Mouse (Mus musculus) gonadal fat pad, adult 2 months (tissue): Measurements from ENCODE around the gene Phlda3. TPM values are rescaled to one million over a fixed set of nuclear protein-coding genes. Genes with fewer than 3 reads are reported as not detected.

ENCODE experiments used
- DNase-seq: peaks from one replicate; pipeline ENCODE4 v3.0.0-alpha.2; 2012; ENCODE audit warnings: low read depth
- polyA plus RNA-seq: library from polyadenylated mRNA; depleted of rRNA; stranded (reverse); fragments of >200 nt; gene quantifications from 2 replicates; pipeline ENCODE4 v1.2.3, GENCODE M21; 2012

Phlda3 gene
- polyA plus RNA-seq, 1 experiment = 254 TPM

DNA sequence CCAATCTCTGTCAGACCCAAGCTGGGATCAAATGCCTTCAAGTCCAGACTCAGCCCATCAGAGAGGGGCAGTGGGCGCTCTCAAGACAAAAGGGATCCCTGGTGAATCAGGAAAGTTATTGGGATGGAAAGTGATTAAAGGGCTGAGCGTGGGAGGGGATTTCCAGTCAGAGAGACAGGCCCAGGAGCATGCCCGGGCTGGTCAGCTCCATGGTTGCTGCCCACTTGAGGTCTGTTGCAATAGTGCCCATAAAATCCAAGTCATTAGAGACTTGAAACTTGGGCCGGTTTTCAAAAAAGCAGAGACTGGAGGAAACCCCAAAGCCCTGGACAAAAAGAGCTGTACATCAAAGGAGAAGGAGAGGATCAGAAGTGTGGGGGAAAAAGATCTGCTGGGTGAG is 6.2 kb upstream of the Phlda3 start:
- peak; percentile 97 for DNase-seq

DNA sequence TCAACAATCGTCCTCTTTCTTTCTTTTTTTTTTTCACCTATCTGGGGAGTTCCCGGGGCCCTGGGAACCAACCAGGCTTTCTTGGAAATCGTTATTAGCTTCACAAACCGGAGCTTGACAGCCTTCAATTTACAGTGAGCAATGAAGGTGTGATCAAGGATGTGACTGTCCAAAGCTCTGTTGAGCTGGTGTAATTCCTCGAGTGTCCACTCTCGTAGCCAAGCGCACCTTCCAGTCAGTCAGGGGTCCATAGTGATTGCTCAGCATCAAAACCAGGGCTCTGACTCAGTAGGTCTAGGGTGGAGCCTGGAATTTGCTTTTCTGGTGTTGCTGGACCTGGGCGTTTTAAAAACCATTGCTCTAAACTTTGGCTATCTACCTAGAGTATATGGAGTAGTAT is 5.7 kb upstream of the Phlda3 start:
- no peak for DNase-seq

DNA sequence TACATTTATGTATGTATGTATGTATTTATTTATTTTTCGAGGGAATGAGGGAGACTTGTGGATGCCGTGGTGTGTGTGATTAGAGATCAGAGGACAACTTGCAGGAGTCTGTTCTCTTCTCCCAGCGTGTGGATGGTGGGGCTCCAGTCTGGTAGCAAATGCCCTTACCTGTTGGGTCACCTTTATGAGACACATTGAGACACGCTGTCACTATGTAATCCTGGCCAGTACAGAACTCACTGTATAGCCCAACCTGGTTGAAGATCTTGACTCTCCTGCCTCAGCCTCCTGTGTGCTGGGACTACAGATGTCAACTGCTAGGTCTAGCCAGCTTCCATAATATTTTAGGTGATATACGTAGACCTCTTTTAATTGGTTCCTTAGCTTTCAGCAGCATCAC is 4.2 kb upstream of the Phlda3 start:
- no peak for DNase-seq

DNA sequence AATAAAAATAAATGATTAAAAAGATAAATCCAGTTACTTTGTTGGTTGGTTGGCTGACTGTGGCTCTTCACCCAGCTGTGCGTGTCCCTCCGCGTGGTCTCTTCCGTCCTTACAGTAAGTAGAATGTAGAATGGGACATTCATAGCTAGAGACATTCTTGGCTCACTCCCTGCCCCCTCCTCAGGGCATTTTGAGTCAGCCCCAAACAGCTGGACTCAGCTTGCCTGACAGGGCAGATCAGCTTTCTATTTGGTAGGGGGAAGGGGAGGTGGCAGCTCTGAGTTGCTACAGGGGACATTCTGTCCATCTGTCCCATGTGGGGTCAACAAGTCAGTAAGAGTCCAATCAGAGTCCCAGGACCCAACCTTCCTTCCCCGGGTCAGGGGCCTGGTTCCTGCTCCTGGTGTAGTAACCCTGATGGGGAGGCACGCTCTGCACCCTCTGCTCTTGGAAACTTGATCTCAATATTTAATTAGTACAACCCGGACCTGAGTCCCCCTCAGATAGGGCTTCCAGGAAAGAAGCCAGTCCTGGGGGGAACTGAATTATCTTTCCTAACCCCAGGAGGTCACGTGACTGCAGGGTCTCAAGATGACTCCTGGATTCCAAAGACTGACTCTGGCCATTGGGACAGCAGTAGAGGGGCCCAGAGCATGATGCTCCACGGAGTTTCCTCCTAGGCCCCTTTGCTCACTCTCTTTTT is 2.3 kb upstream of the Phlda3 start:
- DNase-seq = no peak

DNA sequence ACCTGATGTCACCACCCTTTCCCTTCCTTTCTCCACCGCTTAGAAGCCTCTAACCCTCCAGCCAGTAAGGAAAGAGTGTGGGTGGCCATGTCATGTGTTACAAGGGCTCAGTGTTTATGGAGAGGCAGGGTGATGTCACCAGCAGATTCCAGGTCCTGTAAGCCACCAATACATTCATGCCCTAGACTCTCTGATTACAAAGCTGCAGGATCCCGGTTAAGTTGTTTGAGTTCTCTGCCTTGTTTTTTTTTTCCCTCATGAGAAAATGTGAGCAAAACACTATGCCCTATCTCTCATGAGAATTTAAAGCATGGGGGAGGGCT is 1.8 kb upstream of the Phlda3 start:
- no peak for DNase-seq

DNA sequence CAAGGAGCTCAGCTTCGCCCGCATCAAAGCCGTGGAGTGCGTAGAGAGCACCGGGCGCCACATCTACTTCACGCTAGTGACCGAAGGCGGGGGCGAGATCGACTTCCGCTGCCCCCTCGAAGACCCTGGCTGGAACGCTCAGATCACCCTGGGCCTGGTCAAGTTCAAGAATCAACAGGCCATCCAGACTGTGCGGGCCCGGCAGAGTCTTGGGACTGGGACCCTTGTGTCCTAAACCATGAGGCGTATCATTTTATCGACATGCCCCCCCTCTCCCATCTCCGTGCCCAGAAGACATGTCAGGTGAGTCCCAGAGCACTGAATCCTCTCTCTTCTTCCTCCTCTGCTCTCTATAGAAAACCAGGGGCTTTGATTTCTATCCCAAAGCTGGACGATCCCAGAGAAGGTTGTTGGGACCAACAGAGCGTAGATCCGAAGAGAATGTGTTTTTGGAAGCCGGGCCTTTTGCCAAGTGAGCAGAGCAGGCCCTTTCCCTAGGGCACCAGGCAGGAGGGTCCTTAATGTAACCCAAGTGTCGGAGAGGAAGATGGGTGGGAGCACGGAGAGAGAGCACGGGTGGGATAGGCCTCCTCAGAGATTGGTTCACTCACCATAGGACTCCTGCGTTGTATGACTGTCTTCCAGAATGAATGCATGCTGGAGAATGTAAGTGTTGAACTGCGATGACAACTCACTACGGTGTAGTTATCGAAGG is 830 bp downstream of the Phlda3 start:
- no peak for DNase-seq

DNA sequence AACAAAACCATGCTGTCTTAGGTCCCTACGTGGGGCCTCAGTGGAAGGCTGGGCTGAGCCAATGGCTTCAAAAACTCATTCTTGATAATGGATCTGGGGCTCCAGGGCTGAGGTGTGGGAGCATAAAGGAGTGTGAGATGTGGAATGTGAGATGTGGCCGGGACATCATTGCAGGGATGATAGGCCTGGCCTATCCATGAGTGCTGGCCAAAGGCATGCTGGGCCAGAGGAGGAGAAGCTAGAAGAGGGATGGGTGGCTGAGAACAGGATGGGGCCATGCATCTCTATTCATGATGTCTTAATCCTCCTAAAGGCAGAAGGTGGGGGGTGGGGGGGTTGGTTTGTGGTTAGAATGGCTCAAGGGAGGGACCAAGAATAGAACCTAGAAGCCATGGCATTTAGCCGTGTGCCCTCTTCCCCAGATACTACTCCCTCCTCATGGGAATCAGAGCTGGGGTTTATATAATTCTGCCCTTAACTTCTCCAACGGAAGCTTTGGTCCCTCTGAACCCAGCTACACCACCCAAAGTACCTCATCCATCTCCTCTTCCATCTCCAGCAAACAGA is 1.5 kb downstream of the Phlda3 start:
- DNase-seq = no peak

DNA sequence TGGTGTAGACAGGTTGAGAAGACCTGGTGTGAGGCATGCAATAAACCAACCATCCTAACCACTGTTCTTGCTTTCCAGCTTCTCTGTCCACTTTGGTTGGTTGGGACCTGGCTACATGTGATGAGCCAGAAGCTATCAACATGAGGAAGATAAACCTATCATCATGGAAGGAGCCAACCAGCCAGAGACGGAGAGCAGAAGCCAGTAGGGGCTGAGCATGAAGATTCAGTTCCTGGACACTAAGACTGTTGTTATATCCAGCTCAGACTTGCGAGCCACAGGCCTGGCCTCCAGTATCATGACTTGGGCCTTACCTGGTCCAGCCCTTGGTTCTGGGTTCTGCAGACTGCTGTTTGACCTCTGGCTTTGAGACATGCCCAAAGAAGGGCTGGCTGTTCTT is 2.5 kb downstream of the Phlda3 start:
- no peak for DNase-seq

DNA sequence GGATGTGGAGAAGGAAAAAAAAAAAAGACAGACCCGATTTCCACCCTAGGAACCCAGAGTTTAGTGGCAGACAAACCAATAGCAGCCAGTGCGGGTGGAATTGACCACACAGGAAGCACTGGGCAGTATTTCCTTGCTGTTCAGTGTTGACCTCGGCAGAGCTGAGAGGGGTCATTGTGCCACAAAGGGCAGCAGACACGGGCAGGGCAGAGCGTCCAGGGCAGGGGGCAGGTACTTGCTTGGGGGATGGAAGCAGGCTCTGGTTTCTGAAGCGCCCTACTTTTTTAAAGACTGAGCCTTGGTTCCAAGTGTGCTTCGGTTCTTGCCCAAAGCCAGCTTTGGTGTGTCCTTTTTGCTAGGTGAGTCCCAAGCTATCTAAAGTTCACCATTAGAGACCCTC is 4.3 kb downstream of the Phlda3 start:
- no peak for DNase-seq

DNA sequence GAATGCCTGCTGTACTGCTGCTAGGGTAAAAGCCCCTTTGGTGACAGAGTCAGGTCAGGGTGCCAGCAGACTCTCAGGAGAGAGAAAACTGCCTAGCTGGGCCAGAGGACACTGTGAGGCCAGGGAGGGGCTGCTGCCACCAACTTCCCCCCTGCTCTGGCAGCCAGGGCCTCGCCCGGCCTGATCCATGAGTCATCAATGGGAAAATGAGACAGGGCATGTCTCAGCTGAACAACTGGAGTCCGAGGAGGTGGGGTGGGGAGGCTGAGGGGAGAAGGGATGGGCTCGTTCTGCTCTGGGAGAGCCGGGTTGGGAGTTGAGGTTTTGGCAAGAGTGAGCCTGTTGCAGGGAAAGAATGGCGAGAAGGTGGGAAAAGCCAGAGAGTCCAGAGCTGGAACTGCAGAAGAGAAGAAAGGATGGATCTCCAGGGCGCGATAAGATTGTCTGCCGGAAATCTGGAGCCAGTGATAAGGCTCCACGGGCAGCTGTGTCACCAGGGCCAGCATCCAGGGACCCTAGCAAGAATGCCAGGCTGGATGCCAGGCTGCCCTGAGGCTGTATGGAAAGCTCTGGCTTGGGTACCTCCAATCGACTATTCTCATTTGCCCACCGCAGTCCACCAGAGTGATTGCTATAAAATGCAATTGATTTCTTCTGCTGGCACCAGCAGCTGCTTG is 5.1 kb downstream of the Phlda3 start:
- DNase-seq = no peak

DNA sequence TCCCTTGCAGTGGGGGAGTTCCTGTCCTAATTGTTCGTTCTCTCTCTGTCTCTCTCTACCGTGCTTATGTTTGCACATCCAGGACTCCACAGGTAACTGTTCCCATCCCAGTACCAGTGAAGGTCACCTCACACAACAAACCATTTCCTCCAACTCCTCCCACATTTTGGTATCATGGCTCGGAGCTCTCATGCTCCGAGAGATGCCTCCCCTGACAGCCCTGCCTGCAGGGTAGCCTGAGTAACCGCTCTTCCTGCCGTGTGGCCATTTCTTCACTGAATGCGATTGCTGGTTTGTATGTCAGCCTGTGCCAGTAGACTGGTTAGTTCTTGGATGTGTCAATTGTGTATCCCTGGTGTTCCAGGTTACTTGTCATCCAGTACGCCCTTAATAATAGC is 5.7 kb downstream of the Phlda3 start:
- no peak for DNase-seq

DNA sequence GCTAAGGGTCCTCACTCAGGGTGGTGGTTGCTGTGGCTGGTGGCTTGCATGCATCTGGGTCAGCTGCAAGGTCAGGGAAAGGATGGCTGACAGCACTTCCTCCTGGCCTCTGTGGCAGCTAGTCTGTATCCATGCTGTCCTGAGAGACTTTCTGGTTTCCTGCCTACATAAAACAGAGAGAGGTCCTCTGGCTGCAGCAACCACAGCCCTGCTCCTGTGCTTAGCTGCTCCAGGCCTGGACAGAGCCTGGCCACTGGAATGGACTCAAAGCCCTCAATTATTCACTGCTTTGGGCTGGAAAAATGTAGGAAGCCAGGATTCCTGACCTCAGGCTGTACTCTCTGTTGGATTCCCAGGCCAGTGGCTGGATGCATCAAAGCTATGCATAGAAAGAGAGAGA is 10.7 kb downstream of the Phlda3 start:
- no peak for DNase-seq

DNA sequence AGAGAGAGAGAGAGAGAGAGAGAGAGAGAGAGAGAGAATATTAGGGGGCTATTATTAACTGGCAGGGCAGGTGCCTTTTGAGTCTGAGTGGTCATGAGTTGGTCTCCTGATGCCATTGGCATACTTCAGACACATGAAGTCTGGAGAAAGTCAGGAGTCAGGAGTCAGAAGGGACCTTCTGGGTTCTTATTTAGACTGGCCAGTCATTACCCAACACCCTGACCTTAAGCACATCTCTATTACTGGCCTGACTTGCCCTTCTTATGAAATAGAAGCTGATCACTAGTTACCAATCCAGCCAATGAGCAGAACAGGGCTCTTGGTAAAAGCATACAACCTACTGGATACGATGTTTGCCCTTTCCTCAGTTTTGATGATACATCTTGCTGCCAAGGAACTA is 11.1 kb downstream of the Phlda3 start:
- DNase-seq = no peak

DNA sequence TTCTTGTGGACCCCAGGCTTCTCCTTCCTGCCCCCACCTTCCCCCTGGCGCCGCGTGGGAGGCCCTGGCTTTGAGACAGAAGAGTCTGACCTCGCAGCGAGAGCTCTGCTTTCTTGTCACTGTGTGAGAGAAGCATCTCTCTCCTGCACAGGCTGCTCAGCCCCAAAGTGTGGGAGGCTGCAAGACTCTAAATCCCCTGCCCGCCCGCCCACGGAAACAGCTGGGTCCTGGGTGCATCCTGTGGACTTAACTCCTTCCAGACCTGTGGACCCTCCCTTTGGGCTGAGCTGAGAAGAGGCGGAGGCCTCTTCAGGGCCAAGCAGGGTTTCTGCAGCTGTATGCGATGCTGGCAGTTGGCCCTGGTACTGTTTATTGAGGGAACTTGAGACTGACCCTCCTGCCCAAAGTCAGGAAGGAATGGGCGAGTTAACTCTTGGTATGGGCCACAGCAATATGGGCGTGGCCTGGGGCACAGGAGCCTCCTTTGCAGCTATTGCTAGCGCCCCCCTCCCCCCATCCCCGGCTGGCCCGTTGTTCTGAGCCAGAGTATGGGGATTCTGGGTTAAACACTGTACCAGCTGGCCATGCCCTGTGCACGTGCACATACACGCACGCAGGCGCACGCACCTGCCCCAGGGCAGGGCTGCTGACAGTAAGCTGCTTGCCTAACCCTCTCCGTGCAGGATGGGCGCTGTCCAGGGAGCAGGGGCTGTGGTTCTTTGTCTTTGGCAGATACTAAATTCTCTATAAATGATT is 13.0 kb downstream of the Phlda3 start, which contains the start of gene Tnni1:
TSS of gene Tnni1 (plus strand) at position 655 of the 756 bp plus-strand sequence.
- DNase-seq = no peak

DNA sequence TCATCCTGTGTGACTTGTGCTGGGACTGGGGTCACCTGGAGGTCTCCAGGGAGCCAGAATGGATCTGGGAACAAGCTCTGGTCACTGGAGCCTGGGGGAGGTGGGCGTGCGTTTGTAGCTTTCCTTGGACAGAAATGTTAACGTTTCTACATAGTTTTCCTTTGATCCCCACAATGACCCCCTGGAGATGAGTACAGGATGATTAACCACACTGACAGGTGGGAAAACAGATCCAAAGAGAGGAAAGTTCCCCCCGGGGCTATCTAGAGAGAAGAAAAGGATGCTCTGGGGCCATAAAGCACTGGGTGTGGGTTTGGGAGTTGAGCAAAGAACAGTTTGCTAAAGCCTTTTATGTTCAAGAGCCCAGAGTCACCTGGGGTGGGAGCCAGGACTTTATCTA is 14.7 kb downstream of the Phlda3 start:
- no peak for DNase-seq

DNA sequence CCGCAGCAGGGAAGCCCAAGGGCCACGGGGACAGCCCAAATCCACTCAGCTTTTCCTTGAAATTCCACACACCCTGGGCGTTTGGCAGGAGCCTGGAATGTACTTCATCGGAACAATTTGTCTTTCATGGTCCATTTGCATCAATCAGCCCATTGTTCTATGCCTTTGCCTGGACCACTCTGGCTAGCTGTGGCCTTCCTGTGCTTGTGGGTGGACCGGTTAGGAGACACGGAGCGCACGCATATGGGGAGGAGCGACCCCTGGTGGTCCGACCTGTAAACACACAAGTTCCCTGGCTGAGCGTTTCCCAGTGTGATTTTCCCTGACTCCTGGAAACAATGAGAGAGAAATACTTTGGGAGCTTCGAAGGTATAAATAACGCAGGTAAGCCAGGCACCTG is 15.3 kb downstream of the Phlda3 start:
- DNase-seq = no peak

DNA sequence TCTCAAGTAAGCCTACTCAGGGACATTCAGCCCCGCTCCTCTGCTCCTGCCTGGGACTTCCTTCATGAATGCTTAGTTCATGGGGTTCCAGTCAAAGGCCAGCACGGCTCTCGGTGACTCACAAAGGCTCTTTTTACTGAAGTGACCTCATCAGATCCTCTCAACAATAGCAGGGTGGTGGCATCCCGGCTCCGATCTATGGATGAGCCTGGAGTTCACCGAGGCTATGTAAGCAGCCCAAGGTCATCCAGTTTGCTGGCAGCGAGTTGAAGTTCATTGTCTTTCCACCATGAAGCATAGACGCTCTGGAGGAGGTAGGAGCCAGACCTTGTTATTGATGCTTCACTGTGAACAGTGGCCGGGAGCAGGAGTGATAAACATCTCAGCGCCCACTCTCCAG is 16.9 kb downstream of the Phlda3 start:
- peak; percentile 47 for DNase-seq

DNA sequence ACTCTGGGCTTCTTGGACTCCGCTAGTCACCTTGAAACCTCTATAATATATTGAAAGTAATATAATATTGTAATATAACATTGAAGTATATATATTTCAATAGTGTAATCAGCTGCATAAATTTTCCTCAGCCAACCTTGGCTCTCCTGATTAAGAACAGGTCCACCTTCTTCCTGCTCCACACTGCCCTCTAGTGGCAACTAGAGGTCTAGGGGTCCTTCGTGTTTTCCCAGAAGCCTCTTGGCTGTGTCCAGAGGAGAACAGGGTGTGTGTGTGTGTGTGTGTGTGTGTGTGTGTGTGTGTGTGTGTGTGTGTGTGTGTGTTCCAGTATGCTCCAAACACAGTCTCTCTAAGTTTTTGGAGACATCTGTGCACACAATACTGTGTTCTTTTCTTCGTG is 21.9 kb downstream of the Phlda3 start:
- no peak for DNase-seq

DNA sequence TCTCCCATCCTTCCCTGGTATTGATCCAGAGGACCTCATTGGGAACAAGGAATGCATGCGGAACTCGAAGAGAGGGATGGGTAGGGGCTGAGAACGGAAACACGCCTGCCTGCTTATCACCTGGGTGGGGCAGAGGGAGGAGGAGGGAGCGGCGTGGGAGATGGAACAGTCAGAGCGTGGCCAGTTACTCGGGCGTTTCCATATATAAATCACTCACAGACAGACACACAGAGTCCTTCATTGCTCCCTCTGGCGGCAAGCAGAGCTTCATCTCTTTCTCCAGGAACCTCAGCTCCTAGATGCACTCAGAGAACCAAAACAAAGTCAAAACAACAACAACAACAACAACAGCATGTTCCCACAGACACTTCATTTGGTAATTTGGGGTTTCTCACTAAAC is 22.8 kb downstream of the Phlda3 start:
- no peak for DNase-seq

DNA sequence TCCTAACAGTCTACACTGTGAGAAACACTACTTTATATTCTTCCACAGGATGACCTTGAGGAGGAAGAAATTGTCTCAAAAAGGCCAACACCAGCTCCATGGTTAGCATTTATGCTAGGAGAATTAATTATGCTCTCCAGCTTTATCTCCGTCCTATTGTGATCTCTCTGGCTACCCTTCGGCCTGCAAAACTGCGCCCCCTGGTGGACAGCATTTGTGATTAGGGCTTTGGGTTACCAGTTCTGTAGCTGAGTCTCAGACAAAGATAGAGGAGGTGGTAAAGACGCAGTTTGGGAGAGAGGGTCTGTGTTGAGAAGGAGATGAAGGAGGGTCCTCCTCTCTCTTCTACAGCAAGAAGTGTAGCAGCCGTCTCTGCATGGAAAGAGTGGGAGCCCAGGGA is 23.9 kb downstream of the Phlda3 start:
- no peak for DNase-seq

DNA sequence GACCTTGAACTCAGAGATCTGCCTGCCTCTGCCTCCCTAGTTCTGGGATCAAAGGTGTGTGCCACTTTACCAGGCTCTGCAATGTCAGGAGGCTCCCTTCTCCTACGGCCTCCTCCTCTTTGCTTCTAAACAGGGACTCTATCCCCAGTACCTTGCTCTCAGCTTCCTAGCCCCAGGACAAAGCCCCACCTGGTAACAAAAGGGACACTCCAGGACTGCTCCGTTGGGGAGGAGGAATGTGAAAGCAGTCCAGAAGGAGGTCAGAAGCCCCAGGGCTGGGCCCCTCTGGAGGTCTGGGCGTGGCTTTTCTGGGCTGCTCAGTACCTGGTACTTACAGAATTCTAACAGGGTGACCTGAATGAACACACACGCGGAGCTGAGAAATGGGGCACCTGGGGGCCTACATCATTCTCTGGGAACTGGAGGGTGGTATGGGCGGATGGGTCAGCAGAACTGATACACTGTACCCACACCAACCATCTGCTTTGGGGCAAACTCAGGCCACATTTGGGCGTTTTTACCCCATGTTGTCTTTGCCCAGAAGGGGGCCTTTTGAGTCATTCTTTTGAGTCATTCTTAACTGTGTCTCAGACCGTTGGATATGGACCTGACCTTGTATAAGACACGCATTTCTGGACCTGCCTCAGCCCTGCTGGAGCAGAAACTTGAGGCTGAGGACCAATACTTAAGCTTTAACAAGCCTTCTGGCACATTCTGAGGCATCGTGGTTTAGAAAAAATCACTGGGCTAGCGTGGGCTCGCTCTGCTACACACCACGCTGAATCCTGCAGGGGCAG is 26.4 kb downstream of the Phlda3 start:
- DNase-seq = no peak
